Comparison of ENCODE assay signal across 16 mouse cellular contexts in genomic region chr6:14521321-14521720, GRCm38 (mm10).
"Had no signal": no experiment of that assay in that cellular context is flagged by ENCODE, and none has a peak within 500 bp of the region (broad histone marks: within the 10 kb centered on the region; RNA-seq: fewer than 3 reads in every experiment).

No protein-coding gene starts in this region.

- H3K9ac ChIP-seq: neural tube, embryonic 13.5 days; neural tube, embryonic 15.5 days; stomach, embryonic 15.5 days had no signal

- H3K36me3 ChIP-seq: neural tube, embryonic 13.5 days; neural tube, embryonic 15.5 days; stomach, embryonic 15.5 days had no signal

- H3K4me3 ChIP-seq: neural tube, embryonic 13.5 days; neural tube, embryonic 15.5 days; stomach, embryonic 15.5 days had no signal

- H3K4me1 ChIP-seq: neural tube, embryonic 13.5 days; neural tube, embryonic 15.5 days; stomach, embryonic 15.5 days had no signal

- H3K9me3 ChIP-seq: neural tube, embryonic 13.5 days; neural tube, embryonic 15.5 days; stomach, embryonic 15.5 days had no signal

- H3K27ac ChIP-seq: neural tube, embryonic 13.5 days; neural tube, embryonic 15.5 days; stomach, embryonic 15.5 days; stomach, postnatal 0 days had no signal

- H3K27me3 ChIP-seq: neural tube, embryonic 13.5 days; neural tube, embryonic 15.5 days; stomach, embryonic 15.5 days had no signal

- DNase-seq: retina, postnatal 1 day; right cerebral cortex, adult 18-20 months; right cerebral cortex, postnatal 14 days; right cerebral cortex, postnatal 25 days; right cerebral cortex, postnatal 4 days; spleen, adult 18-20 months; thymus, adult 18-20 months; thymus, adult 2 months; thymus, postnatal 14 days; thymus, postnatal 25 days; thymus, postnatal 36 days; thymus, postnatal 4 days had no signal

- H3K4me2 ChIP-seq: neural tube, embryonic 13.5 days; neural tube, embryonic 15.5 days; stomach, embryonic 15.5 days had no signal
